Mouse (Mus musculus) kidney, postnatal 10 days (tissue): ENCODE data around the gene Dnmt1.

Experiments used
- DNase-seq: peaks from one replicate; pipeline ENCODE4 v3.0.0; 2021; ENCODE audit warnings: mixed read lengths

The Dnmt1 gene

GRCm38 (mm10) chr9:20916160-20916559, 43.5 kb downstream of the Dnmt1 start:
- peak; percentile 53 for DNase-seq

GRCm38 (mm10) chr9:20909948-20910347, 49.7 kb downstream of the Dnmt1 start:
- DNase-seq, result no peak

- DNase-seq, result no peak
Observed at GRCm38 (mm10) chr9:20902174-20902491, 57.6 kb downstream of the Dnmt1 start.

GRCm38 (mm10) chr9:20901466-20902173, 58.1 kb downstream of the Dnmt1 start:
- DNase-seq, result peak; percentile 48

- DNase-seq, result peak; percentile 93
Observed at GRCm38 (mm10) chr9:20898511-20899073, 61.1 kb downstream of the Dnmt1 start, which contains the start of gene Eif3g. TSS of gene Eif3g (minus strand) at chr9:20898623.

- no peak for DNase-seq
Observed at GRCm38 (mm10) chr9:20897736-20898510, 61.8 kb downstream of the Dnmt1 start.

GRCm38 (mm10) chr9:20895382-20895781, 64.3 kb downstream of the Dnmt1 start:
- DNase-seq, result no peak

- no peak for DNase-seq
Observed at GRCm38 (mm10) chr9:20894629-20895028, 65.1 kb downstream of the Dnmt1 start.

- DNase-seq, result no peak
Observed at GRCm38 (mm10) chr9:20893590-20894343, 65.9 kb downstream of the Dnmt1 start.

- DNase-seq, result no peak
Observed at GRCm38 (mm10) chr9:20893069-20893468, 66.6 kb downstream of the Dnmt1 start.

GRCm38 (mm10) chr9:20892104-20892653, 67.5 kb downstream of the Dnmt1 start:
- DNase-seq, result no peak

GRCm38 (mm10) chr9:20891339-20892103, 68.2 kb downstream of the Dnmt1 start:
- peak; percentile 25 for DNase-seq

- DNase-seq, result no peak
Observed at GRCm38 (mm10) chr9:20890411-20890810, 69.3 kb downstream of the Dnmt1 start.

- no peak for DNase-seq
Observed at GRCm38 (mm10) chr9:20889185-20890141, 70.2 kb downstream of the Dnmt1 start.

GRCm38 (mm10) chr9:20888386-20888765, 71.3 kb downstream of the Dnmt1 start:
- DNase-seq, result no peak

GRCm38 (mm10) chr9:20887704-20888385, 71.8 kb downstream of the Dnmt1 start, which contains the start of gene Ppan:
TSS of gene Ppan (plus strand) at chr9:20888175.
- peak; percentile 98 for DNase-seq

- no peak for DNase-seq
Observed at GRCm38 (mm10) chr9:20887191-20887590, 72.5 kb downstream of the Dnmt1 start.

GRCm38 (mm10) chr9:20886563-20886962, 73.1 kb downstream of the Dnmt1 start:
- DNase-seq, result no peak

- DNase-seq, result no peak
Observed at GRCm38 (mm10) chr9:20879097-20879792, 80.4 kb downstream of the Dnmt1 start, which contains the start of gene Angptl6. TSS of gene Angptl6 (minus strand) at chr9:20879727.

- peak; percentile 60 for DNase-seq
Observed at GRCm38 (mm10) chr9:20878710-20879065, 81.0 kb downstream of the Dnmt1 start.
